Mouse (Mus musculus): Measurements from ENCODE around the gene Hspa4l. TPM values are rescaled to one million over a fixed set of nuclear protein-coding genes. Genes with fewer than 3 reads are reported as not detected.
"Not testable (repeated sequence)": the region's sequence is repeated elsewhere in the genome, so short reads cannot be mapped to it uniquely, and the experiment has no call there.

Hspa4l gene
- polyA plus RNA-seq, 1 experiment from 2014 or later = 11.4 TPM

DNA sequence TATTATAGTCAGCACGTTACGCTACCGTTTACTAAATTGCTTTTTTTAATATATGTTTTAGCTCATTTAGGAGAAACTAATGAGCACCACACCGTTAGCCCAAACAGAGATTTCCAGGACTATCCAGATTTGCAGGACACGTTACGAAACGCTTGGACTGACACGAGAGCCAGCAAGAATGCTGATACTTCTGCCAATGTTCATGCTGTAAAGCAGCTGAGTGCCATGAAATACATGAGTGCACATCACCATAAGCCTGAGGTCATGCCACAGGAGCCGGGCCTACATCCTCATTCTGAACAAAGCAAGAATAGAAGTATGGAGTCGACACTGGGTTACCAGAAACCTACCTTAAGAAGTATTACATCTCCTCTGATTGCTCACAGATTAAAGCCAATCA lies 64.4 kb downstream of the Hspa4l start:
- no peak overlapping the region for H3K27ac ChIP-seq (ENCODE audit: low read length)
- no peak overlapping the region for H3K4me2 ChIP-seq (replicated peaks; ENCODE audit: low read depth, low read length)
- H3K4me1 ChIP-seq (ENCODE audit: insufficient read depth, low read length) = 0 out of 2 replicates have a peak, but pooled peaks cover 4% of the 10 kb centered on the region
- 95% methylated on average over 10 of the region's 10 CpGs for WGBS
- H3K27me3 ChIP-seq (ENCODE audit: insufficient read depth, low read length) = no peaks in the 10 kb centered on the region
- H3K36me3 ChIP-seq (ENCODE audit: insufficient read depth, low read length) = peaks cover 53% of the 10 kb centered on the region
- H3K9ac ChIP-seq (replicated peaks; ENCODE audit: low read length) = no peak overlapping the region
- H3K4me3 ChIP-seq (ENCODE audit: low read length) = no peak overlapping the region
- H3K9me3 ChIP-seq (ENCODE audit: low read length) = no peaks in the 10 kb centered on the region
- no peak for ATAC-seq (ENCODE audit: low FRiP score, low TSS enrichment)

DNA sequence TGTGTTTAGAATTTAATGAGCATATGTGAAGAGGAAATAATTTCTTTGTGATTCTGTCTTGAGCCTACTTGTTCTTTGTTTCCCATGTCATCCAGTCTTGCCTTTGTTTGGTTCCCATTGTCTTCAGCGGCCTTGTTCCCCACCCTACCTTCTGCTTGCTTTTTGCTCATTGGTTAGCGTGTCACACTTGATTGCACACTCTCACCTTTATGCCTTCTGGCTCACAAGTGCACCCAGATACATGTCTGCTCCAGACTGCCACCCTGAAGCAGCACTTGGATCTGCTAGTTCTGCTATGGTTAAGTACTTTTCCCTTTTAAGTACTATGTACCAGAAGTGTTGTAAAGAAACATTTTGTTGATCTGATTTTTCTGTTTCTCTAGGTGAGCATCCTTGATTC lies 65.6 kb downstream of the Hspa4l start:
- WGBS = 93% methylated on average over 2 of the region's 2 CpGs
- ATAC-seq (ENCODE audit: low FRiP score, low TSS enrichment) = no peak
- H3K4me1 ChIP-seq (ENCODE audit: insufficient read depth, low read length) = 0 out of 2 replicates have a peak, but pooled peaks cover 4% of the 10 kb centered on the region

DNA sequence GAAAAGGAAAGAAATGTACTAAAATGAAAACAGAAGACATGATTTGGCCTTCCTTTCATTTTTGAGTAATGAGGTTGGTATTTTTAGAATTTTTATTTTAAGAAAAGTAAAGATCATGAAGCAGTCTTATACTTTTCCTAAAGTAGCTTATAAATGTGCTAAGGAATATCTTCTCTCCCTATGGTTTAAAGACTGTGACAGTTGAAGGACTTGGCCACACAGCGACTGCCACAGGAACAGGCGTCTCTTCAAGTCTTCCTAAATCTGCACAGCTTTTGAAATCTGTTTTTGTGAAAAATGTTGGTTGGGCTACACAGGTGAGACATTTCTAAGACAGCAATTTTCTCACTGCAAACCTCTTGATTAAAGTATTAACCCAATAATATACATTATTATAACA lies 69.0 kb downstream of the Hspa4l start:
- H3K36me3 ChIP-seq (ENCODE audit: insufficient read depth, low read length) = peaks cover 52% of the 10 kb centered on the region
- ATAC-seq (ENCODE audit: low FRiP score, low TSS enrichment) = no peak
- WGBS = 94% methylated on average over 2 of the region's 2 CpGs

More for the DNA sequence above, 65.6 kb downstream of the Hspa4l start:
- Histone ChIP-seq H3K4me2 (replicated peaks; ENCODE audit: low read depth, low read length) (no peak overlapping the region), H3K27ac (ENCODE audit: low read length) (no peak overlapping the region), H3K4me3 (ENCODE audit: low read length) (no peak overlapping the region), H3K36me3 (ENCODE audit: insufficient read depth, low read length) (peaks cover 53% of the 10 kb centered on the region), H3K27me3 (ENCODE audit: insufficient read depth, low read length) (no peaks in the 10 kb centered on the region), H3K9me3 (ENCODE audit: low read length) (no peaks in the 10 kb centered on the region), H3K9ac (replicated peaks; ENCODE audit: low read length) (no peak overlapping the region)

DNA sequence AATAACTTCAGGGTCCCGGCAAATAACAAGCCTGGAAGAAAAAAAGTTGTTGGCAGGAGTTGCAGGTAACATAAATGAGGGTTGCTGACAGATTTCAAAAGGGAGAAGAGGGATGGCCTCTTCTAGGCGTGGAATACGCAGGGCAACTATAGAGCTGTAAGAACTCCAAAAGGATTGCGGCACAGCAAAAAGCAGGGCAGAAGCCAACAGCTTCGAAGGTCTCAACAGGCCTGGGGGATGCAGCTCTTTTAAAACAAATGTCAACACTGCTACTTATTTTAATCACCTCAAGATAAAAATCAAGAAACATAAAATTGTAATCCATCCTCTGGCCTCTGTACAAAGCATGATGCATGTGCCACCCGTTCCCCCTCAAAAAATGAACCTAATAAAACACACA lies 101.2 kb downstream of the Hspa4l start:
- 78% methylated on average over 5 of the region's 6 CpGs for WGBS
- H3K9ac ChIP-seq (replicated peaks; ENCODE audit: low read length) = 0 out of 2 replicates have a peak overlapping the region, but pooled peaks have one; percentile 22
- ATAC-seq (ENCODE audit: low FRiP score, low TSS enrichment); H3K4me3 ChIP-seq (ENCODE audit: low read length); H3K9me3 ChIP-seq (ENCODE audit: low read length); H3K4me1 ChIP-seq (ENCODE audit: insufficient read depth, low read length); H3K36me3 ChIP-seq (ENCODE audit: insufficient read depth, low read length); H3K27ac ChIP-seq (ENCODE audit: low read length); H3K27me3 ChIP-seq (ENCODE audit: insufficient read depth, low read length): not testable (repeated sequence)
- H3K4me2 ChIP-seq (replicated peaks; ENCODE audit: low read depth, low read length) = peak overlapping the region; percentile 40

More for the DNA sequence above, 69.0 kb downstream of the Hspa4l start:
- Histone ChIP-seq H3K9me3 (ENCODE audit: low read length) (no peaks in the 10 kb centered on the region), H3K4me1 (ENCODE audit: insufficient read depth, low read length) (no peaks in the 10 kb centered on the region), H3K27ac (ENCODE audit: low read length) (no peak overlapping the region), H3K4me2 (replicated peaks; ENCODE audit: low read depth, low read length) (no peak overlapping the region), H3K9ac (replicated peaks; ENCODE audit: low read length) (no peak overlapping the region), H3K27me3 (ENCODE audit: insufficient read depth, low read length) (no peaks in the 10 kb centered on the region), H3K4me3 (ENCODE audit: low read length) (no peak overlapping the region)

Other genes with a start within 250 kb of the Hspa4l start
- 3.1 and 3.5 TPM in 2 replicates for gene Intu, start 213.2 kb upstream of the Hspa4l start, polyA plus RNA-seq (2015; fragmentation: Nextera tagmentation; extraction: Ambion mirVana)
- gene Slc25a31, start 35.6 kb upstream of the Hspa4l start, polyA plus RNA-seq (2015; fragmentation: Nextera tagmentation; extraction: Ambion mirVana) = 0.08 and 0.31 TPM in 2 replicates
- 55.6 and 56.9 TPM in 2 replicates for gene Plk4, start 55.5 kb downstream of the Hspa4l start, polyA plus RNA-seq (2015; fragmentation: Nextera tagmentation; extraction: Ambion mirVana)
- gene Mfsd8, start 102.4 kb downstream of the Hspa4l start, polyA plus RNA-seq (2015; fragmentation: Nextera tagmentation; extraction: Ambion mirVana) = 7.3 and 8.7 TPM in 2 replicates
- 6.8 and 7.9 TPM in 2 replicates for gene Abhd18, start 102.5 kb downstream of the Hspa4l start, polyA plus RNA-seq (2015; fragmentation: Nextera tagmentation; extraction: Ambion mirVana)
- 0.23 and 0.31 TPM in 2 replicates for gene 1700034I23Rik, start 158.0 kb downstream of the Hspa4l start, polyA plus RNA-seq (2015; fragmentation: Nextera tagmentation; extraction: Ambion mirVana)
- gene Larp1b, start 205.3 kb downstream of the Hspa4l start, polyA plus RNA-seq (2015; fragmentation: Nextera tagmentation; extraction: Ambion mirVana) = 10.5 and 13.4 TPM in 2 replicates